Mouse (Mus musculus) MEL (cell line): Measurements from ENCODE around the gene Ankrd33b.

Experiments
- CTCF ChIP-seq, 3 experiments: IDR thresholded peaks in 2 of 3; conservative IDR thresholded peaks in 1 of 3; 2 replicates each; pipeline ENCODE4 v1.5.1; 2011 to 2012; ENCODE audit warnings: low read length in 3 of 3, low read depth in 2 of 3, mild to moderate bottlenecking in 2 of 3, improper control_type of control experiment in 1 of 3, inconsistent platforms in 1 of 3, mixed read lengths in 1 of 3, moderate library complexity in 1 of 3; ENCODE audit not compliant: control insufficient read depth in 1 of 3, insufficient read depth in 1 of 3, poor library complexity in 1 of 3, severe bottlenecking in 1 of 3
- EP300 ChIP-seq, 2 experiments: IDR thresholded peaks; 2 replicates each; pipeline ENCODE4 v1.6.1; 2011; ENCODE audit warnings: improper control_type of control experiment in 2 of 2, low read length in 2 of 2, low read depth in 1 of 2, mild to moderate bottlenecking in 1 of 2
- GABPA ChIP-seq: IDR thresholded peaks from 2 replicates; pipeline ENCODE4 v1.6.1; 2012; ENCODE audit warnings: low read depth, mild to moderate bottlenecking, inconsistent platforms, low read length, improper control_type of control experiment, moderate library complexity
- HCFC1 ChIP-seq: IDR thresholded peaks from 2 replicates; pipeline ENCODE4 v1.6.1; 2012; ENCODE audit warnings: low read depth, mild to moderate bottlenecking, inconsistent platforms, low read length, improper control_type of control experiment, moderate library complexity
- MAX ChIP-seq: IDR thresholded peaks from 2 replicates; pipeline ENCODE4 v1.6.1; 2011; ENCODE audit warnings: low read length, improper control_type of control experiment
- MXI1 ChIP-seq: IDR thresholded peaks from 2 replicates; pipeline ENCODE4 v1.6.1; 2011; ENCODE audit warnings: mild to moderate bottlenecking, low read depth, low read length, improper control_type of control experiment
- MYC ChIP-seq: IDR thresholded peaks from 2 replicates; pipeline ENCODE4 v1.6.1; 2011; ENCODE audit warnings: low read depth, mild to moderate bottlenecking, low read length, improper control_type of control experiment, moderate library complexity
- POLR2A ChIP-seq, 2 experiments: IDR thresholded peaks; 2 replicates each; pipeline ENCODE4 v1.6.1; 2011 to 2012; ENCODE audit warnings: low read length in 2 of 2, mild to moderate bottlenecking in 2 of 2, control low read depth in 1 of 2, improper control_type of control experiment in 1 of 2, low read depth in 1 of 2, moderate library complexity in 1 of 2; ENCODE audit not compliant: control insufficient read depth in 1 of 2, insufficient read depth in 1 of 2, poor library complexity in 1 of 2
- RAD21 ChIP-seq: IDR thresholded peaks from 2 replicates; pipeline ENCODE4 v1.6.1; 2011; ENCODE audit warnings: mild to moderate bottlenecking, low read depth, low read length, improper control_type of control experiment
- SIN3A ChIP-seq: IDR thresholded peaks from 2 replicates; pipeline ENCODE4 v1.6.1; 2012; ENCODE audit warnings: low read length, improper control_type of control experiment, inconsistent platforms
- USF1 ChIP-seq: IDR thresholded peaks from 2 replicates; pipeline ENCODE4 v1.6.1; 2014; ENCODE audit warnings: low read depth, mild to moderate bottlenecking, inconsistent platforms, low read length, improper control_type of control experiment, moderate library complexity
- USF2 ChIP-seq, 2 experiments: IDR thresholded peaks; 2 replicates each; pipeline ENCODE4 v1.6.1; 2011 to 2012; ENCODE audit warnings: improper control_type of control experiment in 2 of 2, low read length in 2 of 2, borderline replicate concordance in 1 of 2, inconsistent platforms in 1 of 2, low read depth in 1 of 2, mild to moderate bottlenecking in 1 of 2; ENCODE audit not compliant: insufficient read depth in 1 of 2
- ZC3H11A ChIP-seq: IDR thresholded peaks from 2 replicates; pipeline ENCODE4 v1.6.1; 2012; ENCODE audit warnings: low read depth, mild to moderate bottlenecking, inconsistent platforms, low read length, improper control_type of control experiment
- ZNF384 ChIP-seq: IDR thresholded peaks from 2 replicates; pipeline ENCODE4 v1.6.1; 2012; ENCODE audit warnings: low read depth, mild to moderate bottlenecking, inconsistent platforms, low read length, improper control_type of control experiment

DNA sequence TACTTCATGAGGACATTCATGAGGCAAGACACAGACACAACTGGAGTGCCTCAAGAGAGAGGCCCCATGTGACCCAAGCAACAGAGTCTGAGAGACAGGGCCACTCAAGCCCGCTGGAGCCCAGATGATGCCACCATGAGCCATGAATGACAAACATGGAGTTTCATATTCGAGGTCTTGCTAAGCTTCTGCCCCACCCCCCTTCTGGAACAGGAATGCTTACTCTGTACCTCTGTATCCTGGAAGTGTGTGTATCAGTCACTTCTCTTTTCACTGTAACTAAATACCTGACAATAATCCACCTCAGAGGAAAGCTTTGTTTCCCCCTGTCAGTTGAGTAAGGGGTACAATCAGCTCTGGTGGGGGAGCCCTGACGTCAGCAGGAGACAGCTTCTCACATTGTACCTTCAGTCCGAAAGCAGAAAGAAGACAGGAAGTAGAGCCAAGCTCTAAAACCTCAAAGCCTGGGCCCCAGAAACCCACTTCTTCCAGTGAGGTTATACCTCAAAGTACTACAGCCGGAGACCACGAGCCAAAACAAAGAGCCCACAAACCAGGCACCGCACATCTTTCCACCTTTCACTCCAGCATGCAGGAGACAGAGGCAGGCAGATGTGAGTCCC is 34.9 kb downstream of the Ankrd33b start:
- no peak for TF ChIP-seq USF1
- TF ChIP-seq EP300 (IDR thresholded peaks at IDR 0.05; ENCODE audit: low read depth in 1 of 2, low read length in 2 of 2), result no peak
- no peak for TF ChIP-seq MAX
- no peak for TF ChIP-seq MYC
- no peak for TF ChIP-seq HCFC1
- TF ChIP-seq ZC3H11A, result no peak
- TF ChIP-seq POLR2A (IDR thresholded peaks at IDR 0.05; ENCODE audit: control insufficient read depth in 1 of 2, insufficient read depth in 1 of 2, low read depth in 1 of 2, low read length in 2 of 2, poor library complexity in 1 of 2), result no peak
- no peak for TF ChIP-seq RAD21
- TF ChIP-seq SIN3A, result no peak
- no peak for TF ChIP-seq GABPA
- no peak for TF ChIP-seq MXI1
- no peak for TF ChIP-seq CTCF (IDR thresholded peaks at IDR 0.05 in 2 of 3, conservative IDR thresholded peaks at IDR 0.05 in 1 of 3; ENCODE audit: control insufficient read depth in 1 of 3, insufficient read depth in 1 of 3, low read depth in 2 of 3, low read length in 3 of 3, poor library complexity in 1 of 3, severe bottlenecking in 1 of 3)
- TF ChIP-seq USF2 (IDR thresholded peaks at IDR 0.05; ENCODE audit: borderline replicate concordance in 1 of 2, insufficient read depth in 1 of 2, low read depth in 1 of 2, low read length in 2 of 2), result no peak
- TF ChIP-seq ZNF384, result no peak
